Mouse (Mus musculus) mesoderm, embryonic 11.5 days (tissue): ENCODE results near the gene Ehbp1l1.
"Not testable (repeated sequence)": the region's sequence is repeated elsewhere in the genome, so short reads cannot be mapped to it uniquely, and the experiment has no call there.

Experiments
- DNase-seq: peaks from one replicate; pipeline ENCODE4 v3.0.0-alpha.2; 2012; ENCODE audit warnings: low read depth, low spot score

The Ehbp1l1 gene

GRCm38 (mm10) chr19:5710068-5710467 lies 16.0 kb downstream of the Ehbp1l1 start:
- no peak for DNase-seq

- DNase-seq, result no peak
These were observed 21.1 kb downstream of the Ehbp1l1 start for GRCm38 (mm10) chr19:5704801-5705571.

- no peak for DNase-seq
These were observed 21.8 kb downstream of the Ehbp1l1 start, which contains the start of gene Kcnk7 for GRCm38 (mm10) chr19:5704163-5704800. Kcnk7 (plus strand) TSS chr19:5704367.

GRCm38 (mm10) chr19:5695849-5696462 lies 30.2 kb downstream of the Ehbp1l1 start:
- peak; percentile 57 for DNase-seq

GRCm38 (mm10) chr19:5693801-5694200 lies 32.3 kb downstream of the Ehbp1l1 start:
- no peak for DNase-seq

GRCm38 (mm10) chr19:5692913-5693396 lies 33.2 kb downstream of the Ehbp1l1 start:
- DNase-seq, result no peak

- DNase-seq, result no peak
These were observed 33.8 kb downstream of the Ehbp1l1 start for GRCm38 (mm10) chr19:5692086-5692912.

- no peak for DNase-seq
These were observed 34.5 kb downstream of the Ehbp1l1 start for GRCm38 (mm10) chr19:5691601-5692000.

GRCm38 (mm10) chr19:5690343-5690735 lies 35.8 kb downstream of the Ehbp1l1 start:
- no peak for DNase-seq

GRCm38 (mm10) chr19:5689565-5690342 lies 36.4 kb downstream of the Ehbp1l1 start:
- DNase-seq, result peak; percentile 81

GRCm38 (mm10) chr19:5689088-5689428 lies 37.1 kb downstream of the Ehbp1l1 start:
- no peak for DNase-seq

- peak; percentile 99 for DNase-seq
These were observed 37.7 kb downstream of the Ehbp1l1 start, which contains the start of the genes Map3k11 and Pcnx3 for GRCm38 (mm10) chr19:5688200-5689087. Map3k11 (plus strand) TSS chr19:5688742. Pcnx3 (minus strand) TSS chr19:5688908.

- DNase-seq, result no peak
These were observed 38.4 kb downstream of the Ehbp1l1 start for GRCm38 (mm10) chr19:5687738-5688137.

GRCm38 (mm10) chr19:5686954-5687353 lies 39.2 kb downstream of the Ehbp1l1 start:
- not testable (repeated sequence) for DNase-seq

GRCm38 (mm10) chr19:5686437-5686836 lies 39.7 kb downstream of the Ehbp1l1 start:
- no peak for DNase-seq

GRCm38 (mm10) chr19:5685861-5686260 lies 40.3 kb downstream of the Ehbp1l1 start:
- no peak for DNase-seq

- no peak for DNase-seq
These were observed 40.7 kb downstream of the Ehbp1l1 start for GRCm38 (mm10) chr19:5685431-5685830.

- no peak for DNase-seq
These were observed 41.1 kb downstream of the Ehbp1l1 start for GRCm38 (mm10) chr19:5684985-5685384.

GRCm38 (mm10) chr19:5684236-5684635 lies 41.9 kb downstream of the Ehbp1l1 start:
- no peak for DNase-seq

GRCm38 (mm10) chr19:5680432-5680831 lies 45.7 kb downstream of the Ehbp1l1 start:
- DNase-seq, result no peak
